Mouse (Mus musculus) heart, embryonic 16.5 days (tissue): ENCODE data around the gene Sgca. TPM values are rescaled to one million over a fixed set of nuclear protein-coding genes. Genes with fewer than 3 reads are reported as not detected.
"Not testable (repeated sequence)": the region's sequence is repeated elsewhere in the genome, so short reads cannot be mapped to it uniquely, and the experiment has no call there.

Experiments
- ATAC-seq: fragments of 200-750 bp; cut with Nextera tagmentation; replicated peaks from 2 replicates; pipeline ENCODE4 v1.8.0; 2017; ENCODE audit warnings: moderate number of reproducible peaks; ENCODE audit not compliant: insufficient read depth, low FRiP score; ENCODE audit errors: extremely low read depth
- H3K27ac ChIP-seq: fragments of 300-500 bp; sonication (generic); 2 replicates; pipeline ENCODE4 v1.5.1; 2014; ENCODE audit warnings: mild to moderate bottlenecking, low read length, control low read depth, moderate library complexity
- H3K27me3 ChIP-seq: fragments of 300-500 bp; sonication (generic); 2 replicates; pipeline ENCODE4 v1.6.1; 2014; ENCODE audit warnings: low read length, mixed read lengths; ENCODE audit not compliant: control insufficient read depth, insufficient read depth
- H3K36me3 ChIP-seq: fragments of 300-500 bp; sonication (generic); 2 replicates; pipeline ENCODE4 v1.6.1; 2014; ENCODE audit not compliant: control insufficient read depth, insufficient read depth
- H3K4me1 ChIP-seq: fragments of 300-500 bp; sonication (generic); 2 replicates; pipeline ENCODE4 v1.6.1; 2014; ENCODE audit warnings: low read length, mixed read lengths; ENCODE audit not compliant: control insufficient read depth, insufficient read depth
- H3K4me2 ChIP-seq: fragments of 300-500 bp; sonication (generic); 2 replicates; pipeline ENCODE4 v1.6.1; 2014; ENCODE audit warnings: low read depth, mild to moderate bottlenecking, control low read depth, low read length
- H3K4me3 ChIP-seq: fragments of 300-500 bp; sonication (generic); 2 replicates; pipeline ENCODE4 v1.5.1; 2014; ENCODE audit warnings: mild to moderate bottlenecking, control low read depth, low read length
- H3K9ac ChIP-seq: fragments of 300-500 bp; sonication (generic); 2 replicates; pipeline ENCODE4 v1.6.1; 2014; ENCODE audit warnings: low read length, control low read depth
- H3K9me3 ChIP-seq: fragments of 300-500 bp; sonication (generic); replicated peaks from 2 replicates; pipeline ENCODE4 v1.6.1; 2016; ENCODE audit warnings: low read length; ENCODE audit not compliant: control insufficient read depth
- WGBS: fragments of 180-500 bp; shearing (Covaris S2); extraction: QIAGEN DNeasy Blood & Tissue Kit; methylation state at CpG from one replicate; pipeline ENCODE4 v1.1.7; 2014; 5-methylcytosine and 5-hydroxymethylcytosine counted together
- polyA plus RNA-seq: library from polyadenylated mRNA; unstranded; fragments of >200 nt; fragmentation: Nextera tagmentation; extraction: Ambion mirVana; gene quantifications from 2 replicates; pipeline ENCODE4 v1.2.1, GENCODE M21; 2015

The Sgca gene
- polyA plus RNA-seq, 1 experiment from 2014 or later, result 29.4 TPM

DNA sequence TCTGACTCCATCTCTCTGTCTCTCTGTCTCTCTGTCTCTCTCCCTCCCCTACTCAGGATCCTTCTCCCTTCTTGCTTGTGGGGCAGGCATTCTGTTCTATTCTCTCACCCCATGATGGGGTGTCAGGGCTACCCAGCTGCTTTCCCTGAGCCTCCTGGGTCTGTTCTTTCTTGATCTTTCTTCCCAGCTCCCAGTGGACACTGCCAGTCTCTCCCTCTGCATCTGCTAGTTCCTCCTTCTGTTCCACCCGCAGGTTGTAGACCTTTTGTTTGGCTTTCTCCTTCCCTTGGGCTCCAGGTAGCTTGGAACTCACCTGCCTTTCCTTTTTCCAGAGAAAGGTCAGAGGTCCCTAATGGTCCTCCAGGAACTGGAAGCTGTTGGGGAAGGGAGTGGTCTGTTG lies 35.3 kb upstream of the Sgca start:
- Histone ChIP-seq H3K4me3 (no peak overlapping the region), H3K36me3 (no peaks in the 10 kb centered on the region), H3K9me3 (no peaks in the 10 kb centered on the region), H3K27ac (no peak overlapping the region), H3K9ac (no peak overlapping the region), H3K27me3 (no peaks in the 10 kb centered on the region), H3K4me1 (peaks cover 31% of the 10 kb centered on the region), H3K4me2 (peak overlapping the region; percentile 73)
- no peak for ATAC-seq
- WGBS, result 50% methylated on average over 1 of the region's 1 CpGs

DNA sequence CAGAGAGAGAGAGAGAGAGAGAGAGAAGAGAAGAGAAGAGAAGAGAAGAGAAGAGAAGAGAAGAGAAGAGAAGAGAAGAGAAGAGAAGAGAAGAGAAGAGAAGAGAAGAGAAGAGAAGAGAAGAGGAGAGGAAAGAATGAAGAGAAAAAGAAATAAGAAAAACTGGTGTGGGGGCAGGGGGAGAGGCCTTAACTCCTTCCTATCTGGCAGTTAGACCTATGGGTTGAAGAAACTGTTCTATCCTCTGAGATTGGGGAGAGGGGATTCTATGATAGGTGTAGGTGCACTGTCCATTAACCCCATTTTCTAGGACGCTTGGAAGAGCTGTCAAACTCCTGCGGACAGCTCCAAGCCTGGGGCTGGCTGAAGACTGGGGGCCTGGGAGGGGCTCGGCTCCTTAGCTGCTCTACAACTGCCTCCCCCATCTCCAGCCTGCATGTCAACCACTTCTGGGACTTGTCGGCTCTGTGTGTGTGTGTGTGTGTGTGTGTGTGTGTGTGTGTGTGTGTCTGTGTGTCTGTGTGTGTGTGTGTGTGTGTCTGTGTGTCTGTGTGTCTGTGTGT lies 34.8 kb upstream of the Sgca start:
- peak overlapping the region; percentile 73 for H3K4me2 ChIP-seq
- H3K4me3 ChIP-seq, result peak overlapping the region; percentile 64
- ATAC-seq, H3K27me3 ChIP-seq, H3K9ac ChIP-seq, H3K27ac ChIP-seq, H3K9me3 ChIP-seq, H3K36me3 ChIP-seq: not testable (repeated sequence)
- peaks cover 35% of the 10 kb centered on the region for H3K4me1 ChIP-seq
- WGBS, result 16% methylated on average over 3 of the region's 4 CpGs

DNA sequence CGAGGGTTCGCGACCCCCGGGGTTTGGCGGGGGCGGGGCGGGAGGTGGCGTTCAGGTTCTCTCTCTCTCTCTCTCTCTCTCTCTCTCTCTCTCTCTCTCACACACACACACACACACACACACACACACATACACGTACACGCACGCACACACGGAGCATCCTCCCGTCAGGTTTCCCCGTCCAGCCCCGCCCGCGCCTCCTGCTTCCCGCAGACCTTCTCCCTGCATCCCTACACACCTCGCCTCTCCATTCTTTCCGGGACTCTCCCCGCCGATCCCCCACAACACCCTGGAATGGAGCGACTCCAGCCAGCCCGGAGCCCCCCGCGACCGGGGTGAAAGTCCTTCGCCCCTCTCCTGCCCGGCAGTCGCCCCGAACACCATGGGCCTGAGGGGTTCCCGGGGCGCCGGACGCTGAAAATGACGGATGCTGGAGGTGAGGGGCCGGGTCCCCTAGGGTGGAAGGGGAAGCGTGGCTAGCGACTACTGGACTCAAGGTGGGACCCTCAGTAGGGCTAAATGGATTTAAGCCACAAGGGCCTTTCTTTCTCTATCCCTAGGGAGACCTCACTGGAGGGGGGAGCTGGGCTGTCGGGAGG lies 34.1 kb upstream of the Sgca start:
- Histone ChIP-seq H3K36me3 (no peaks in the 10 kb centered on the region; the same call in 1 of the 2 replicates), H3K4me2 (peak overlapping the region; percentile 73), H3K27ac (peak overlapping the region; percentile 83), H3K9me3 (no peaks in the 10 kb centered on the region), H3K9ac (peak overlapping the region; percentile 77), H3K27me3 (no peaks in the 10 kb centered on the region), H3K4me3 (peak overlapping the region; percentile 64), H3K4me1 (peaks cover 29% of the 10 kb centered on the region)
- WGBS, result under 1% methylated on average over 39 of the region's 40 CpGs
- no peak for ATAC-seq

DNA sequence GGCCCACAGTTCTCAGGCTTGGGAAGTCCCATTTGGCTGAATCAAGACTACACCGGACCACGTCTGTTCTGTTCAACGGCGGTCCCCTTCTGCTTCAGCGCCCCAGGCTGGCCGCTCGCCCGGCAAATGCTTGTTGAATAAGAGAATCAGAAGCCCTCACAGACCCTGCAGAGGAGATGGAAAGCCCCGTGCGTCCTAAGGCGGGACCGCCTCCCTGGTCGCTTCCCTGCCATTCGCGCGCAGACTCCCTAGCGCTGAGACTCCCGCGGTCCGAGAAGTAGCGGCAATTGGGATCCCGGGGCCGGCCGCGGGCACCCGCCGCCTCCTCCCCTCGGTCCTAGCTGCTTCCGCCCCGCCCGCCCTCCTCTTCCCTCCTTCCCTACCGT lies 33.5 kb upstream of the Sgca start, which contains the start of gene Samd14:
Samd14 (plus strand) TSS at position 251 of the 386 bp plus-strand sequence.
- Histone ChIP-seq H3K9me3 (no peaks in the 10 kb centered on the region), H3K36me3 (peaks cover 5% of the 10 kb centered on the region), H3K9ac (peak within 1 kb of the TSS; percentile 77), H3K4me2 (peak within 1 kb of the TSS; percentile 73), H3K4me3 (peak within 1 kb of the TSS; percentile 64), H3K27ac (peak within 1 kb of the TSS; percentile 83), H3K27me3 (no peaks in the 10 kb centered on the region), H3K4me1 (peaks cover 28% of the 10 kb centered on the region)
- under 1% methylated on average over 31 of the region's 32 CpGs for WGBS
- peak; percentile 43 for ATAC-seq

DNA sequence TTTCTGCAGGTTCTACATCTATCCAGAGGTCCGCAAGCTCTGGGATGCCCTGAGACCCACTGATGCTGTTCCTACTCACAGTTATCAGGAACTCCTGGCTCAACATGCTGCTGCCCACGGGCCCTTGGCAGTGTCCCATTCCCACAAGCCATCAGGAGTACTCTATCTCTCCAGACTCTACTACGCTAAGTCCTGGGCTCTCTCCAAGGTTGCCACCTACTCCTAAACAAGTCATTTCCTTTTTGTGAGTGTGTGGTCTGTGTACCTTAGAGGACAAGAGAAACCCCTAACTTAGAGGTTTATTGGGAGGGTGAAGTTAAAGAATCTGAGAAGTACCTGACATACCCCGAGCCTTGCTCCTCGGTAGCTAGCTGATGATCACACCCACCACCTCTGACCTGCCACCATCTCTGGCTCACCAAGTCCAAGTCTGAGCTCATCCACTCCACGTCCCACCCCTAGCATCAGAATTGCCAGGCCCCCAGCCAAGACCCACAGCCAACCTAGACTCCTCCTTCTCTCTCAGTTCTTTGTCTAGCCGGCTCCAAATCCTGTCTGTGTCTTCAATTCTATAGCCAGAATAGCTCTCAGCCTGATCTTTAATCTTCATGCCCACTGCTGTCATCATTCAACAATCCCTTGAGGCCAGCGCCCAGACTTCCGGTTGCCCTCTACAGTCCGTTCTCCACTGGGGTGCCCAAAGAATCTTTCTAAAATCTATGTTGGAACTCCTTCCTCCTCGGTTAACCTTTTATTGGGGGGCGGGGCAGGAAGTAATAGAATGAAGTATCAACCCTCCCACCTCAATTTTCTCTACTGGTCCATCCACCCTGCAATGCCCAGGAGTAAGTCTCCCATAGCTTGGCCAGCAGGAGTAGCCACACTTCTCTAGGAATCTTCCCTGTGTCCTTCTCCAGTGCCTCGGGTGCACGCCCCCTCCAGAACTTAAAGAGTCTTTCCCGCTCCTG lies 32.8 kb upstream of the Sgca start:
- peak overlapping the region; percentile 83 for H3K27ac ChIP-seq
- H3K4me2 ChIP-seq, result peak overlapping the region; percentile 73
- H3K27me3 ChIP-seq, result no peaks in the 10 kb centered on the region
- peaks cover 9% of the 10 kb centered on the region for H3K36me3 ChIP-seq
- H3K4me1 ChIP-seq, result peaks cover 28% of the 10 kb centered on the region
- no peak; the same call in 1 of the 2 replicates for ATAC-seq
- no peaks in the 10 kb centered on the region for H3K9me3 ChIP-seq
- peak overlapping the region; percentile 64 for H3K4me3 ChIP-seq
- peak overlapping the region; percentile 77 for H3K9ac ChIP-seq
- 25% methylated on average over 15 of the region's 15 CpGs for WGBS

DNA sequence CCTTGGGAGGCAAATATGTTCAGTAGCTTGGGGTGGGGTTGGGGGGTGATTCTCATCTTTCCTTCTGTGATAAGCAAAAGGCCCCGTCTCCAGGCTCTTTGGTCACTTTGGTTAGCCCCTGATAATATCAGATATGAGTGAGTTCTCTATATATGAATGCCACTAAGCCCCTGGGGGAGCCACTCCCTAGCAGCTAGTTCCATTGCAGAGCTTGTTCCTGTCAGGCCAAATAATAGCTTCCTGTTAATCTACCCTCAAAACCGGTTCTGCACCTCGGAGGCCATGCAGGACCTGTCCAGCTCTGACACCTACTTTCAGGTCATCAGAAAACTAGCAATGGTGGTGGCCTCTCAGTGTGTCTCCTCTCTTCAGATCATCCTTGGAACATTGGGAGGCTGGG lies 31.3 kb upstream of the Sgca start:
- Histone ChIP-seq H3K4me3 (no peak overlapping the region), H3K4me1 (peaks cover 31% of the 10 kb centered on the region), H3K9me3 (no peaks in the 10 kb centered on the region), H3K27ac (peak overlapping the region; percentile 69; the same call in 1 of the 2 replicates), H3K27me3 (no peaks in the 10 kb centered on the region), H3K36me3 (peaks cover 14% of the 10 kb centered on the region), H3K9ac (no peak overlapping the region), H3K4me2 (peak overlapping the region; percentile 87; the same call in 1 of the 2 replicates)
- 57% methylated on average over 3 of the region's 3 CpGs for WGBS
- no peak for ATAC-seq

DNA sequence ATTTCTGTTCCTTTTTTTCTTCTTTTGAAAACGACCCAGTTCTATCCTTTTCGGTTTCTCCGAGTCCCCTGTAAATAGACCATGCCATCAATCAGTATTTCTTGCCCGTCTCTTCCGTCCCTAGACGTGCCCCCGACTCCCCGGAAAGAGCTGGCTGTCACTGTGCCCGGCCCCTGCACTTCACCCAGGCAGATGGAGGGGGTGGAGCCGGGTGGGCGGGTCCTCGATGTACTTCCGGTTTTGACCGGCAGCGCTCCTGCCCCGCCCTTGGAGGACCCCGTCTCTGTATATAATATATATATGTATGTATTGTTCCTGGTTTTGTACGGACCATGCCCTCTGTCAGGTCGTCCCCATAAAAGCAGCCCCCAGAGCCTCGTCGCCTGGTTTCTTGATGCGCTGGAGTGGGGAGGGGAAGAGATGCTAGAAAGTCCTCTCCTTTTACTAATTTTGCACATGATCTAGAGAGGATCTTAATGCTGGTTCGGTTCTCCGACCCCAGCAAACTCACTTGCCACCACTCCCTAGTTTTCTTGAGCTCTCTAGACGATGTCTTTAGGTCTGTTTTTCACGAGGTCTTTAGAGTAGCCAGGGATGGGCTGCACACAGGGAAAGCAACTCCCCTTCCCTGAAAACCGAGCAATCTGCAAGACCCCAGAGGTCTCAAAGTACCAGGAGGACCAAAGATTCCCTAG lies 30.5 kb upstream of the Sgca start:
- Histone ChIP-seq H3K27me3 (no peaks in the 10 kb centered on the region), H3K9ac (peak overlapping the region; percentile 76), H3K36me3 (peaks cover 22% of the 10 kb centered on the region), H3K4me1 (peaks cover 28% of the 10 kb centered on the region), H3K9me3 (no peaks in the 10 kb centered on the region), H3K4me3 (peak overlapping the region; percentile 58), H3K27ac (peak overlapping the region; percentile 69), H3K4me2 (peak overlapping the region; percentile 87)
- 1% methylated on average over 27 of the region's 27 CpGs for WGBS
- peak; percentile 37 for ATAC-seq

DNA sequence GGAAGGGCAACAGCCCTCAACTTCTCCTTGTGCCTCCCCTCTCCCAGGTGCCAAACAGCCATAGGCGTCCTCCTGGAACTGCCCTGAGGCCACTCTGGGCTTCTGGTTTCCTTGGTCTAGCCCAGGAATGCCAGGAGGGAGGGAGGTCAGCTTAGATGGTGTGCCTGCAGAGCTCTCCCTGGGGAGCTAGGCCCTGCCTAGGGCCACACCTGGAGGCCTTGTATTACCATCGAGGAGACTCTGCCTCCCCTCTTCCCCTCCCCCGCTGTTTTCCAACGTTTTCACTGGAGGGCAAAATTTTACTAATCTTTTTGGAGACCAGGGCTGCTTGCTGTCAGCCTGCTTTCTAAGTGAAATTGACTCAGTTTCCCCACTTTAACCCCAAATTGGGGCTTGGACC lies 29.9 kb upstream of the Sgca start:
- Histone ChIP-seq H3K4me1 (peaks cover 26% of the 10 kb centered on the region), H3K4me2 (peak overlapping the region; percentile 87), H3K4me3 (peak overlapping the region; percentile 58), H3K27me3 (no peaks in the 10 kb centered on the region), H3K9me3 (no peaks in the 10 kb centered on the region), H3K27ac (peak overlapping the region; percentile 51), H3K9ac (peak overlapping the region; percentile 61), H3K36me3 (peaks cover 26% of the 10 kb centered on the region)
- ATAC-seq, result no peak
- 31% methylated on average over 4 of the region's 4 CpGs for WGBS
